10 mouse cellular contexts compared by ENCODE assay signal in the genomic region with DNA sequence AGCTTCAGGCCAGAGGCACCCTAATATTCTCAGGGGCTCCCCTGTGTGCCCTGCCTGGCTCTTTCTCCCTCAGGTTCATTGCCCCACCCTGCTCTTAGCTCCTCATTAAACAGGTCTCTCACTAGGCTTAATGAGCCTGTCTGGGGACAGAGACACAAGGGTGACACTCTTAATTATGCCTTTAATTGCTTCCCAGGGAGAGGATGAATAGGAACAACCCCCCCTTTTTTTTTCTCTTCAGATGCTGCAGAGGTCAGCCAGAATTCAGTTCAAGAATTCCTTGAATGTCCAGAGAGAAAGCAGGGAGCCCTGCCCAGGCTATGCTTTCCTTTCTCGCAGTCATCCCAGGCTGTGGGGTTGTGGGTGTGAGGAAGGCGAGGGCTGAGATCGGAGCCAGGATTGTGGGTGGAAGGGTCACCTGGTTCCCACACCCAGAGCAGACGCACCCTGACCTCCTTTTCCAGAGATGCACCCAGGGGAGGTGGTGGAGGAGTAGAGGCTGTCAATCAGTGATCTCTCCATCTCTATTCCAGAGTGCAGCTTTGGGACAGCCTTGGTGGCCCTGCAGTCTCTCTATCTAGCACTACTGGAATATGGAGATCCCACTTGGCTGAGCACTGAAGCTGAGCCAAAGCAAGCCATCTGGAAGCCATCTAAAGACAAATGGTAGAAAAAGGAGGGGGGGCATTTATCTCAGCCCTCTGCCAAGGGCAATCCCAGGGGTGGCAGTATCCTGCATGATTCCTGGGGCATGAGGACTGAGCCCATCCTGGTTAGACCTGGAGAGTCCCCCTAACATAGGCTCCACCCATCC. TPM values are rescaled to one million over a fixed set of nuclear protein-coding genes. Genes with fewer than 3 reads are reported as not detected.
DNase-seq lines count a peak whose midpoint lies in the region; ATAC-seq and TF ChIP-seq lines count a peak whose summit lies in the region.
"Had no signal": no experiment of that assay in that cellular context is flagged by ENCODE, and none has a peak within 500 bp of the region (broad histone marks: within the 10 kb centered on the region; RNA-seq: fewer than 3 reads in every experiment).

No protein-coding gene starts in this region.

- peaks cover 72% of the 10 kb centered on the region for H3K36me3 ChIP-seq in forebrain, embryonic 10.5 days (replicated peaks)
- peaks cover 28% of the 10 kb centered on the region for H3K36me3 ChIP-seq in hindbrain, embryonic 11.5 days (ENCODE audit: control insufficient read depth, insufficient read depth, low read length)
- H3K36me3 ChIP-seq in midbrain, postnatal 0 days (ENCODE audit: insufficient read depth, low read length), result peaks cover 31% of the 10 kb centered on the region

- H3K4me1 ChIP-seq in forebrain, embryonic 10.5 days, result peaks cover 53% of the 10 kb centered on the region
- H3K4me1 ChIP-seq in hindbrain, embryonic 11.5 days (replicated peaks; ENCODE audit: control insufficient read depth, insufficient read depth, low read length), result 0 out of 2 replicates have a peak, but pooled peaks cover 2% of the 10 kb centered on the region
- no peaks in the 10 kb centered on the region for H3K4me1 ChIP-seq in midbrain, postnatal 0 days (ENCODE audit: insufficient read depth, low read length)

- peak overlapping the region; percentile 72 for H3K27ac ChIP-seq in layer of hippocampus, adult 2 months
- H3K27ac ChIP-seq in forebrain, embryonic 10.5 days, result peak overlapping the region; percentile 51
- H3K27ac ChIP-seq in hindbrain, embryonic 11.5 days (ENCODE audit: low read depth, low read length), result no peak overlapping the region
- no peak overlapping the region for H3K27ac ChIP-seq in midbrain, postnatal 0 days (ENCODE audit: low read depth, low read length)

- 79% methylated on average over 4 of the region's 4 CpGs for WGBS in forebrain, embryonic 10.5 days
- WGBS in hindbrain, embryonic 11.5 days, result 73% methylated on average over 4 of the region's 4 CpGs
- 77% methylated on average over 4 of the region's 4 CpGs for WGBS in midbrain, postnatal 0 days

- no peak for TF ChIP-seq CTCF in layer of hippocampus, adult 2 months (conservative IDR thresholded peaks at IDR 0.05)
- no peak for TF ChIP-seq CTCF in midbrain, postnatal 0 days (IDR thresholded peaks at IDR 0.05)

- 0 out of 2 replicates have a peak, but pooled peaks have one; percentile 19 for ATAC-seq in hindbrain, embryonic 11.5 days (ENCODE audit: low FRiP score)
- no peak for ATAC-seq in midbrain, postnatal 0 days (ENCODE audit: low FRiP score)

- no peaks in the 10 kb centered on the region for H3K9me3 ChIP-seq in forebrain, embryonic 10.5 days
- no peaks in the 10 kb centered on the region for H3K9me3 ChIP-seq in hindbrain, embryonic 11.5 days (ENCODE audit: control insufficient read depth, low read length)
- H3K9me3 ChIP-seq in midbrain, postnatal 0 days (ENCODE audit: low read length), result no peaks in the 10 kb centered on the region

- H3K9ac ChIP-seq in hindbrain, embryonic 11.5 days (ENCODE audit: low read depth, low read length), result no peak overlapping the region
- H3K9ac ChIP-seq in midbrain, postnatal 0 days (replicated peaks; ENCODE audit: low read length, poor library complexity, severe bottlenecking), result no peak overlapping the region

- no peaks in the 10 kb centered on the region for H3K27me3 ChIP-seq in forebrain, embryonic 10.5 days (ENCODE audit: poor library complexity, severe bottlenecking)
- H3K27me3 ChIP-seq in hindbrain, embryonic 11.5 days (ENCODE audit: control insufficient read depth, insufficient read depth, low read length), result no peaks in the 10 kb centered on the region
- no peaks in the 10 kb centered on the region for H3K27me3 ChIP-seq in midbrain, postnatal 0 days (ENCODE audit: insufficient read depth, low read length)

- DNase-seq in layer of hippocampus, adult 2 months (ENCODE audit: low spot score in 2 of 2), result no peak
- DNase-seq in layer of hippocampus, adult 9-10 months (ENCODE audit: low spot score), result no peak
- no peak for DNase-seq in forebrain, embryonic 10.5 days (ENCODE audit: extremely low spot score, low spot score)
- DNase-seq in hindbrain, embryonic 11.5 days (ENCODE audit: low spot score), result no peak
- DNase-seq in midbrain, postnatal 0 days (ENCODE audit: low spot score), result peak; percentile 57
- no peak for DNase-seq in left cerebral cortex, adult 18-20 months (ENCODE audit: low spot score in 2 of 2)
- no peak for DNase-seq in thymus, postnatal 25 days
- DNase-seq in adrenal gland, postnatal 10 days, result no peak
- DNase-seq: cerebellum, adult 9-10 months had no signal

- H3K4me2 ChIP-seq in hindbrain, embryonic 11.5 days (replicated peaks; ENCODE audit: low read depth, low read length), result no peak overlapping the region
- H3K4me2 ChIP-seq in midbrain, postnatal 0 days (ENCODE audit: low read depth, low read length, poor library complexity, severe bottlenecking), result no peak overlapping the region

- no peak overlapping the region for H3K4me3 ChIP-seq in layer of hippocampus, adult 2 months
- H3K4me3 ChIP-seq in forebrain, embryonic 10.5 days, result no peak overlapping the region
- H3K4me3 ChIP-seq in hindbrain, embryonic 11.5 days (ENCODE audit: low read depth, low read length), result no peak overlapping the region
- H3K4me3 ChIP-seq in midbrain, postnatal 0 days (ENCODE audit: low read depth, low read length), result no peak overlapping the region

RNA-seq across cellular contexts. Expression of a gene that starts 15.6 kb away (rescaled TPM):
- not detected for total RNA-seq in layer of hippocampus, adult 2 months (2021)
- 0.28 and 0.40 TPM in 2 replicates for polyA plus RNA-seq in forebrain, embryonic 10.5 days (2016; fragmentation: Nextera tagmentation; extraction: Ambion mirVana)
- 0.80 and 0.86 TPM in 2 replicates for polyA plus RNA-seq in hindbrain, embryonic 11.5 days (2014; fragmentation: Nextera tagmentation; extraction: Ambion mirVana)
- total RNA-seq in midbrain, postnatal 0 days (2014; rRNA removed), result 0.22 TPM in 1 of 2 replicates, not detected in the other
- 0.20 TPM in 2 replicates for polyA plus RNA-seq in midbrain, postnatal 0 days (2015; fragmentation: Nextera tagmentation; extraction: Ambion mirVana)
- under 1 TPM in 1 of 2 experiments, not detected in 1; 0.35 TPM for total RNA-seq in left cerebral cortex, adult 18-20 months (2021)
- 1 to 10 TPM in 1 of 2 experiments, under 1 TPM in 1; 0.79 to 2.2 TPM for total RNA-seq in adrenal gland, postnatal 10 days (2021)
- total RNA-seq: hematopoietic stem cell, adult 5-6 weeks had no signal

RNA-seq across cellular contexts. Expression of a gene that starts 26.2 kb away (rescaled TPM):
- 10 to 100 TPM; 30.5 to 35.2 TPM for total RNA-seq in layer of hippocampus, adult 2 months (2021)
- 107 TPM in 2 replicates for polyA plus RNA-seq in forebrain, embryonic 10.5 days (2016; fragmentation: Nextera tagmentation; extraction: Ambion mirVana)
- polyA plus RNA-seq in hindbrain, embryonic 11.5 days (2014; fragmentation: Nextera tagmentation; extraction: Ambion mirVana), result 64.5 and 68.6 TPM in 2 replicates
- total RNA-seq in midbrain, postnatal 0 days (2014; rRNA removed), result 88.0 and 89.5 TPM in 2 replicates
- polyA plus RNA-seq in midbrain, postnatal 0 days (2015; fragmentation: Nextera tagmentation; extraction: Ambion mirVana), result 60.3 and 63.2 TPM in 2 replicates
- total RNA-seq in left cerebral cortex, adult 18-20 months (2021), result 10 to 100 TPM; 26.6 to 28.8 TPM
- total RNA-seq in adrenal gland, postnatal 10 days (2021), result 10 to 100 TPM; 60.1 to 72.8 TPM

RNA-seq across cellular contexts. Expression of a gene that starts 41.2 kb away (rescaled TPM):
- 10 to 100 TPM; 13.2 to 16.2 TPM for total RNA-seq in layer of hippocampus, adult 2 months (2021)
- 23.8 and 26.1 TPM in 2 replicates for polyA plus RNA-seq in forebrain, embryonic 10.5 days (2016; fragmentation: Nextera tagmentation; extraction: Ambion mirVana)
- 20.2 and 21.0 TPM in 2 replicates for polyA plus RNA-seq in hindbrain, embryonic 11.5 days (2014; fragmentation: Nextera tagmentation; extraction: Ambion mirVana)
- 19.5 and 26.8 TPM in 2 replicates for total RNA-seq in midbrain, postnatal 0 days (2014; rRNA removed)
- polyA plus RNA-seq in midbrain, postnatal 0 days (2015; fragmentation: Nextera tagmentation; extraction: Ambion mirVana), result 27.8 and 27.9 TPM in 2 replicates
- 10 to 100 TPM; 12.1 to 12.8 TPM for total RNA-seq in left cerebral cortex, adult 18-20 months (2021)
- total RNA-seq in adrenal gland, postnatal 10 days (2021), result 10 to 100 TPM; 11.2 to 15.1 TPM

RNA-seq across cellular contexts. Expression of a gene that starts 41.5 kb away (rescaled TPM):
- 10 to 100 TPM; 26.4 to 29.1 TPM for total RNA-seq in layer of hippocampus, adult 2 months (2021)
- polyA plus RNA-seq in forebrain, embryonic 10.5 days (2016; fragmentation: Nextera tagmentation; extraction: Ambion mirVana), result 55.1 and 56.6 TPM in 2 replicates
- 49.9 and 56.4 TPM in 2 replicates for polyA plus RNA-seq in hindbrain, embryonic 11.5 days (2014; fragmentation: Nextera tagmentation; extraction: Ambion mirVana)
- total RNA-seq in midbrain, postnatal 0 days (2014; rRNA removed), result 29.5 and 30.1 TPM in 2 replicates
- polyA plus RNA-seq in midbrain, postnatal 0 days (2015; fragmentation: Nextera tagmentation; extraction: Ambion mirVana), result 46.3 and 48.7 TPM in 2 replicates
- 10 to 100 TPM; 31.8 to 33.9 TPM for total RNA-seq in left cerebral cortex, adult 18-20 months (2021)
- total RNA-seq in adrenal gland, postnatal 10 days (2021), result 10 to 100 TPM; 25.9 to 27.0 TPM

Comparison
In these comparisons a context has a peak if more than half of its experiments do, and no peak if none do; other contexts are left out.
1. H3K27ac ChIP-seq: peak in layer of hippocampus, adult 2 months (single experiment) and forebrain, embryonic 10.5 days (single experiment); none in hindbrain, embryonic 11.5 days (single experiment) and midbrain, postnatal 0 days (single experiment).